Mouse (Mus musculus) E14TG2a.4 (cell line): ENCODE data around the gene Rb1.

Experiments
- CTCF ChIP-seq: conservative IDR thresholded peaks from 2 replicates; pipeline ENCODE4 v1.5.1; 2014; ENCODE audit warnings: low read length
- NANOG ChIP-seq: IDR thresholded peaks from 2 replicates; pipeline ENCODE4 v1.6.1; 2014; ENCODE audit warnings: borderline replicate concordance, low read length, mixed read lengths
- POU5F1 ChIP-seq: IDR thresholded peaks from 2 replicates; pipeline ENCODE4 v1.6.1; 2014; ENCODE audit warnings: low read length, borderline replicate concordance

- TF ChIP-seq CTCF (no peak), NANOG (no peak), POU5F1 (no peak)
Measured at GRCm38 (mm10) chr14:73168605-73169004, 157.0 kb downstream of the Rb1 start.
